In the genomic region with DNA sequence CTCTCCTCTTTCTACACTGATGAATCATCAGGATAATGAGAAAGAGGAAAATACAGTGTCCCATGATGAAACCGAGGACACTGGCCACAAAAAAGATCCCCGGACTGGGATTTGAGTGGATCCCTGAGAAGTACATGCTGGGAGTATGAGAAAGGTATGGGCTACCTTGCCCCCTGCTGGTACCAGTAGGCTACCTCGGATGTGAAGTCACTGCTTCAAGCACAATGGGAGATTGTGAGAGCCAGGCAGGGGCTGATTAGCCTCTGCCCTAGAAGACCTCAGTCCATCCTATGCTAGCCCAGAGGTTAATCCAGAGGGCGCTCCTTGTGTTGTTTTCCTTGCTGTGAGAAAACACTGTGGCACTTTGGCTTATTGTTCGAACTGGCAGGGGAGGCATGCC, we compare ENCODE assay signal across 24 mouse cellular contexts. TPM values are rescaled to one million over a fixed set of nuclear protein-coding genes. Genes with fewer than 3 reads are reported as not detected.
DNase-seq lines count a peak whose midpoint lies in the region; ATAC-seq and TF ChIP-seq lines count a peak whose summit lies in the region.
"Had no signal": no experiment of that assay in that cellular context is flagged by ENCODE, and none has a peak within 500 bp of the region (broad histone marks: within the 10 kb centered on the region; RNA-seq: fewer than 3 reads in every experiment).

No protein-coding gene starts in this region.

- TF ChIP-seq CTCF in kidney, postnatal 0 days (IDR thresholded peaks at IDR 0.05; ENCODE audit: low read depth) = peak; percentile 29; the same call in 1 of the 2 replicates
- 0 out of 2 replicates have a peak, but pooled peaks have one; percentile 6 for TF ChIP-seq CTCF in testis, adult 2 months (IDR thresholded peaks at IDR 0.05; ENCODE audit: control insufficient read depth, insufficient read depth, insufficient replicate concordance, low read depth, low read length)
- no peak for TF ChIP-seq CTCF in hindbrain, postnatal 0 days (IDR thresholded peaks at IDR 0.05; ENCODE audit: low read depth)

- H3K4me3 ChIP-seq in kidney, postnatal 0 days (replicated peaks; ENCODE audit: low read depth, low read length) = no peak overlapping the region
- peak overlapping the region; percentile 80 for H3K4me3 ChIP-seq in testis, adult 2 months (ENCODE audit: control insufficient read depth, low read depth, low read length)
- no peak overlapping the region for H3K4me3 ChIP-seq in hindbrain, postnatal 0 days (ENCODE audit: low read length)
- H3K4me3 ChIP-seq: embryonic facial prominence, embryonic 10.5 days; heart, embryonic 13.5 days; liver, embryonic 13.5 days; neural tube, embryonic 15.5 days had no signal

- ATAC-seq in kidney, postnatal 0 days (replicated peaks; ENCODE audit: low FRiP score, low read depth) = no peak
- ATAC-seq in common myeloid progenitor, adult 5-6 weeks (replicated peaks; ENCODE audit: low read depth, poor library complexity, severe bottlenecking) = peak; percentile 81
- no peak for ATAC-seq in hindbrain, postnatal 0 days
- ATAC-seq: hindbrain, embryonic 16.5 days had no signal

- H3K9me3 ChIP-seq in kidney, postnatal 0 days (replicated peaks; ENCODE audit: low read length) = no peaks in the 10 kb centered on the region
- no peaks in the 10 kb centered on the region for H3K9me3 ChIP-seq in hindbrain, postnatal 0 days (ENCODE audit: low read length)
- H3K9me3 ChIP-seq: embryonic facial prominence, embryonic 10.5 days; heart, embryonic 13.5 days; liver, embryonic 13.5 days; neural tube, embryonic 15.5 days had no signal

- H3K4me1 ChIP-seq in kidney, postnatal 0 days (replicated peaks; ENCODE audit: insufficient read depth, low read length) = no peaks in the 10 kb centered on the region
- no peaks in the 10 kb centered on the region; the same call in 1 of the 2 replicates for H3K4me1 ChIP-seq in testis, adult 2 months (ENCODE audit: control insufficient read depth, insufficient read depth, low read length)
- H3K4me1 ChIP-seq in hindbrain, postnatal 0 days (ENCODE audit: insufficient read depth, low read length) = no peaks in the 10 kb centered on the region
- H3K4me1 ChIP-seq: embryonic facial prominence, embryonic 10.5 days; heart, embryonic 13.5 days; liver, embryonic 13.5 days; neural tube, embryonic 15.5 days had no signal

- 66% methylated on average over 5 of the region's 5 CpGs for WGBS in kidney, postnatal 0 days
- 63% methylated on average over 5 of the region's 5 CpGs for WGBS in hindbrain, postnatal 0 days

- no peak overlapping the region for H3K4me2 ChIP-seq in kidney, postnatal 0 days (ENCODE audit: low read length)
- H3K4me2 ChIP-seq in hindbrain, postnatal 0 days (ENCODE audit: low read depth, low read length) = no peak overlapping the region
- H3K4me2 ChIP-seq: heart, embryonic 13.5 days; liver, embryonic 13.5 days; neural tube, embryonic 15.5 days had no signal

- no peak overlapping the region for H3K9ac ChIP-seq in kidney, postnatal 0 days (ENCODE audit: low read depth, low read length)
- no peak overlapping the region for H3K9ac ChIP-seq in hindbrain, postnatal 0 days (replicated peaks; ENCODE audit: low read length)
- H3K9ac ChIP-seq: heart, embryonic 13.5 days; liver, embryonic 13.5 days; neural tube, embryonic 15.5 days had no signal

- H3K27ac ChIP-seq in kidney, postnatal 0 days = no peak overlapping the region
- no peak overlapping the region for H3K27ac ChIP-seq in testis, adult 2 months (ENCODE audit: control insufficient read depth, insufficient read depth, low read depth, low read length)
- H3K27ac ChIP-seq in hindbrain, postnatal 0 days = no peak overlapping the region
- H3K27ac ChIP-seq: embryonic facial prominence, embryonic 10.5 days; heart, embryonic 13.5 days; liver, embryonic 13.5 days; neural tube, embryonic 15.5 days had no signal

- H3K27me3 ChIP-seq in kidney, postnatal 0 days (ENCODE audit: insufficient read depth, low read length) = no peaks in the 10 kb centered on the region
- no peaks in the 10 kb centered on the region for H3K27me3 ChIP-seq in testis, adult 2 months (ENCODE audit: control insufficient read depth, insufficient read depth, low read length)
- no peaks in the 10 kb centered on the region for H3K27me3 ChIP-seq in hindbrain, postnatal 0 days (ENCODE audit: insufficient read depth, low read length)
- H3K27me3 ChIP-seq: heart, embryonic 13.5 days; liver, embryonic 13.5 days; neural tube, embryonic 15.5 days had no signal

- no peak; the same call in 1 of the 2 replicates for TF ChIP-seq POLR2A in testis, adult 2 months (IDR thresholded peaks at IDR 0.05; ENCODE audit: control insufficient read depth, low read depth, low read length)

- no peak for DNase-seq in kidney, postnatal 0 days (ENCODE audit: low spot score)
- DNase-seq in kidney, postnatal 10 days = no peak
- no peak for DNase-seq in testis, postnatal 10 days (ENCODE audit: low spot score)
- no peak for DNase-seq in right cerebral cortex, postnatal 36 days (ENCODE audit: low spot score in 2 of 2)
- no peak for DNase-seq in hindbrain, postnatal 0 days (ENCODE audit: low spot score)
- DNase-seq: adrenal gland, postnatal 36 days; cerebellum, adult 2 months; cerebellum, postnatal 36 days; kidney, adult 18-20 months; kidney, postnatal 25 days; layer of hippocampus, adult 9-11 months; liver, embryonic 13.5 days; lung, postnatal 10 days; midbrain, embryonic 14.5 days; right cerebral cortex, postnatal 14 days; thymus, postnatal 36 days had no signal

- no peaks in the 10 kb centered on the region for H3K36me3 ChIP-seq in kidney, postnatal 0 days (ENCODE audit: insufficient read depth, low read length)
- no peaks in the 10 kb centered on the region for H3K36me3 ChIP-seq in testis, adult 2 months (ENCODE audit: control insufficient read depth, insufficient read depth, low read length)
- H3K36me3 ChIP-seq in hindbrain, postnatal 0 days (ENCODE audit: insufficient read depth, low read length) = no peaks in the 10 kb centered on the region
- H3K36me3 ChIP-seq: embryonic facial prominence, embryonic 10.5 days; heart, embryonic 13.5 days; liver, embryonic 13.5 days; neural tube, embryonic 15.5 days had no signal

RNA-seq across cellular contexts. Expression of gene Pex5, which starts 50.5 kb away (rescaled TPM):
- polyA plus RNA-seq in kidney, postnatal 0 days (2015; fragmentation: Nextera tagmentation; extraction: Ambion mirVana) = 36.4 and 39.4 TPM in 2 replicates
- polyA plus RNA-seq in testis, adult 2 months (2012; rRNA removed) = 32.9 and 33.2 TPM in 2 replicates
- 19.9 and 20.5 TPM in 2 replicates for total RNA-seq in common myeloid progenitor, adult 5-6 weeks (2017)
- 74.4 and 80.8 TPM in 2 replicates for total RNA-seq in hindbrain, postnatal 0 days (2014; rRNA removed)
- polyA plus RNA-seq in hindbrain, postnatal 0 days (2015; fragmentation: Nextera tagmentation; extraction: Ambion mirVana) = 46.6 and 49.0 TPM in 2 replicates

RNA-seq across cellular contexts. Expression of gene Cd163, which starts 59.9 kb away (rescaled TPM):
- 0.75 and 0.88 TPM in 2 replicates for polyA plus RNA-seq in kidney, postnatal 0 days (2015; fragmentation: Nextera tagmentation; extraction: Ambion mirVana)
- 0.16 and 0.22 TPM in 2 replicates for polyA plus RNA-seq in testis, adult 2 months (2012; rRNA removed)
- total RNA-seq in common myeloid progenitor, adult 5-6 weeks (2017) = 2.0 and 5.8 TPM in 2 replicates
- 0.54 and 1.5 TPM in 2 replicates for total RNA-seq in hindbrain, postnatal 0 days (2014; rRNA removed)
- 1.7 and 2.1 TPM in 2 replicates for polyA plus RNA-seq in hindbrain, postnatal 0 days (2015; fragmentation: Nextera tagmentation; extraction: Ambion mirVana)
- polyA plus RNA-seq: embryonic facial prominence, embryonic 10.5 days; forebrain, embryonic 11.5 days; limb, embryonic 11.5 days had no signal
